Mouse (Mus musculus): Measurements from ENCODE around the gene Sh3kbp1.

- TF ChIP-seq POLR2A (IDR thresholded peaks at IDR 0.05; ENCODE audit: low read depth, low read length) = no peak
- no peak for TF ChIP-seq CTCF (IDR thresholded peaks at IDR 0.05; ENCODE audit: extremely low read depth, insufficient read depth, insufficient read length, insufficient replicate concordance)
These were observed 124.8 kb downstream of the Sh3kbp1 start for GRCm38 (mm10) chrX:159751834-159752233.

All from spleen, adult 2 months (tissue).